Mouse (Mus musculus) heart, adult 18-20 months (tissue): ENCODE data around the gene Lta. TPM values are rescaled to one million over a fixed set of nuclear protein-coding genes. Genes with fewer than 3 reads are reported as not detected.

Experiments used
- DNase-seq, 2 experiments: peaks; one replicate each; pipeline ENCODE4 v3.0.0; 2021 to 2022; ENCODE audit warnings: mixed read lengths in 1 of 2
- long read RNA-seq, 2 experiments: library from polyadenylated mRNA; stranded (forward); transcript quantifications; one replicate each; pipeline ENCODE4 v2.0.0; 2021
- total RNA-seq, 2 experiments: library from RNA; stranded (reverse); gene quantifications; 2 replicates each; pipeline ENCODE4 v1.2.3; 2021

Lta gene
- total RNA-seq = 1 to 10 TPM in 1 of 2 experiments, not detected in 1; 1.0 TPM
- long read RNA-seq, experiment 1, partial matches to known transcripts = 0 of 1 reads
- long read RNA-seq, experiment 1, other reads (novel, unspliced or antisense) = 1 of 1 reads
- long read RNA-seq, experiment 2 = 0 reads

DNA sequence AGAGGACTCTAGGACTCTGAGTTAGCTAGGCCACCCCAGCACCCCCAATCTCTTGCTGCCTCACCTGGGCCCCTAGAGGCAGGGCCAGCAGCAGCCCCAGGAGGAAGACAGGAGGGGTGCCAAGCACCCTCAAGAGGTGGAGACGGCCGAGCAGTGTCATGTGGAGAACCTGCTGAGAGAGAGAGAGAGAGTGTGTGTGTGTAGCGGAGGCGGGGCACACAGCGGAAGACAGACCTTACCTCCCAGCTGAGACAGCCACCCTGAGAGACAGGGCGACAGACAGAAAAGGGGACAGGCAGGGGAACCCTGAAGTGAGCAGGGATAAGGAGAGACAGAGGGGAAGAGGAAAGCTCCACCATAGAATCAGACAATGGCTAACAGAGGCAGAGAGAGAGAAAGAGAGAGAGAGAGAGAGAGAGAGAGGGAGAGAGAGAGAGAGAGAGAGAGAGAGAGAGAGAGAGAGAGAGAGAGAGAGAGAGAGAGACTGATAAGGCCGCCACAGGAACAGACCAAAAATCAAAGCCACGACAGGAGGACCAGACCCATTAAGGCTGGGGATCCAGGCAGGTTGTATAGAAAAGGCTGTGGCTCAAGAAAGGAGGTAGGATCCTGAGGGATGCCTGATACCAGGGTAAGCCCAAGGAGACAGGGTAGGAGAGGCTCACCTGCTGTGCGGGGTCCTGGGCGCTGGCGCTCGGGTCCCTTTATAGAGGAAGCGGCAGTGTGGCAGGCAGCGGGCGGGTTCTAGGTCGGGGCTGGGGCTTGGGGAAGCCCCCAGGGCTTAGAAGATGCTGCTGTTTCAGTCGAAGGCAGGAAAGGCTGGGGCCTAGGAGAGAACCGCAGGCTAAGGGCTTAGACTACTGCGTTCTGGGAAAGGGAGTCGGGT lies at the start of gene Lta:
Lta (minus strand) TSS at position 858 of the 886 bp plus-strand sequence.
- DNase-seq = no peak

GRCm38 (mm10) chr17:35254241-35255098 lies 49.3 kb upstream of the Lta start:
- DNase-seq = peak in 1 of 2 experiments; percentile 78

DNA sequence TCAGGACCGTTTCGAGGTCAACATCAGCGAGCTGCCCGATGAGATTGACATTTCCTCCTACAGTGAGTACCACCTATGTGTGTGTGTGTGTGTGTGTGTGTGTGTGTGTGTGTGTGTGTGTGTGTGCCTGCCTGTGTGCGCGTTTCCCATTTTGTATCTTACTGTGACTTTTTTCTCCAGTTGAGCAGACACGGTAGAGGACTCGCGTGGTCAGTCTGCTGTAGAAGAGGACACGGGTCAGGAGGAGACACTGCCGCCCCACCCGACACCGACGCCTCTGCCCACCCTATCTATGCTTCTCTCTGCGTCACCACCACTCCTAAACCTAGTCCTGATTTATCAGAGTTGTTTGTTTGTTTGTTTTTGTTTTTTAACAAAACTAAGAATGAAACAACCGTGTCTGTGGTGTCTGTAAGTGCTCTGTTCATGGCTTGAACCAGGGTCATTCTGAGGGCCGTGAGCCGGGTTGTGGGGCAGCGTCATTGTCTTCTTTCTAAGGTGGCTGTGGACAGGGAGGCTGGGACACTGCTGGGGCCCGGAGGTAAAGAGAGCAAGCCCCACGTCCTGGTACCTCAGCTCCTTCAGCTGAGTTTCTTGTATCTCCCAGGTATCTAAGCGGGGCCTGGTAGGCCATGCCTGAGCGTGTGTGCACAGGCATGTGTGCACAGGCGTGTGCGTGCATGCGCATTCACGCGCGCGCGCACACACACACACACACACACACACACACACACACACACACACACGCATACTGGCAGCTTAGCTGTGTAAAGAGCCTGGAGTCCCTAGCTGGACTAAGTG lies 48.3 kb upstream of the Lta start:
- no peak for DNase-seq

DNA sequence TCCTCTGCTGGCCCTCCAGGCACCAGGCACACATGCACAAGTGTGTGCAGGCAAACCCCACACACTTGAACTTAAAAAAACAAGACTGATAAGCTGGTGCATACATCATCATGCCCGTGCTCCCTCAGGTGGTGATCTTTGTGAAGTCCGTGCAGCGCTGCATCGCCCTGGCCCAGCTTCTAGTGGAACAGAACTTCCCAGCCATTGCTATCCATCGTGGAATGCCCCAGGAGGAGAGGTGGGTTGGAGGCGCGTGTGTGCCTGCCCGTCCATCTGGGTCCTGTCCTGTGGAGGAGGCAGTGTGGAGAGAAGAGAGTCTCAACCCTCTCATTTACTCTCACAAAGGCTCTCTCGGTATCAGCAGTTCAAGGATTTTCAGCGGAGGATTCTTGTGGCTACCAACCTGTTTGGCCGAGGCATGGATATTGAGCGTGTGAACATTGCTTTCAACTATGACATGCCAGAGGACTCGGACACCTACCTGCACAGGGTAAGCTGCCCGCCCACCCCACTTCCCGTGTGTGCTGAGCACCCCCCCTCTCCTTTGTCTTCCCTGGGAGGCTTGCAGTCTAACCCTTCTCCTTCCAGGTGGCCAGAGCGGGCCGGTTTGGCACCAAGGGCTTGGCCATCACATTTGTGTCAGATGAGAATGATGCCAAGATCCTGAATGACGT lies 47.6 kb upstream of the Lta start:
- DNase-seq = no peak

DNA sequence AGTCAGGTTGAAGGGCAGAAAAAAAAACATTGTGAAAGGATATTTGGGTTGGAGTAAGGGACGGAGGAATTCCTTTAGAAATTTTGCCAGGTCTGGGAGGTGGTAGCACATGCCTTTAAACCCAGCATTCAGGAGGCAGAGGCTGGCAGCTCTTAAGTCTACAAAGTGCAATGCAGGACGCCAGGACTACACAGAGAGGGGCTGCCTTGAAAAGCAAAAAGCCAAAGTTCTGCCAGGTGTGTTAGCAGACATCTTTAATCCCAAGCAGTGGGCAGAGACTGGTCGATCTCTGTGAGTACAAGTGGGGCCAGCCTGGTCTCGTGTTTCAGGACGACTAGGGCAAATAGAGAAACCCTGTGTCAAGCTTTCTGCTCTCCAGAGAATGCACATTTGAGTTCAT lies 46.8 kb upstream of the Lta start:
- DNase-seq = no peak

DNA sequence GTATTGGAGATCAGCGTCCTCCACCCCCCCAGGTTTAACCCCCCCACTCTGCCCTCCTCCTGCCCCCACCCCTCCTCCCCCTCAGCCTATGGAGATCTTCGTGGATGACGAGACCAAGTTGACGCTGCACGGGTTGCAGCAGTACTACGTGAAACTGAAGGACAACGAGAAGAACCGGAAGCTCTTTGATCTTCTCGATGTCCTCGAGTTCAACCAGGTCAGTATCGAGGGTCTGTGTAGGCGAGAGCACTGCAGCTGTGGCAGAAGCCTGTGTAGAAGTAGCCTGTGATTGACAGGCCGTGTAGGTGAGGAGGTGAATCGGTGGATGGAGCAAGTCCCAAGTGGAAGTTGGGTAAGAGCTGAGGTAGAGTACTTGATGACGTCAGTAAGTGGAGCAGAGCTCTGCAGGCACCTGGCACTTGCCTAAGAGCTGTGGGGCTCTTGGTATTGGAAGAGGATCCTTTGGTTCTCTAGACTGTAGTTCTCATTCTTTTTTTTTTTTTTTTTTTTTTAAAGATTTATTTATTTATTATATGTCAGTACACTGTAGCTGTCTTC lies 46.1 kb upstream of the Lta start:
- DNase-seq = no peak

GRCm38 (mm10) chr17:35250348-35251120 lies 45.4 kb upstream of the Lta start:
- DNase-seq = no peak

DNA sequence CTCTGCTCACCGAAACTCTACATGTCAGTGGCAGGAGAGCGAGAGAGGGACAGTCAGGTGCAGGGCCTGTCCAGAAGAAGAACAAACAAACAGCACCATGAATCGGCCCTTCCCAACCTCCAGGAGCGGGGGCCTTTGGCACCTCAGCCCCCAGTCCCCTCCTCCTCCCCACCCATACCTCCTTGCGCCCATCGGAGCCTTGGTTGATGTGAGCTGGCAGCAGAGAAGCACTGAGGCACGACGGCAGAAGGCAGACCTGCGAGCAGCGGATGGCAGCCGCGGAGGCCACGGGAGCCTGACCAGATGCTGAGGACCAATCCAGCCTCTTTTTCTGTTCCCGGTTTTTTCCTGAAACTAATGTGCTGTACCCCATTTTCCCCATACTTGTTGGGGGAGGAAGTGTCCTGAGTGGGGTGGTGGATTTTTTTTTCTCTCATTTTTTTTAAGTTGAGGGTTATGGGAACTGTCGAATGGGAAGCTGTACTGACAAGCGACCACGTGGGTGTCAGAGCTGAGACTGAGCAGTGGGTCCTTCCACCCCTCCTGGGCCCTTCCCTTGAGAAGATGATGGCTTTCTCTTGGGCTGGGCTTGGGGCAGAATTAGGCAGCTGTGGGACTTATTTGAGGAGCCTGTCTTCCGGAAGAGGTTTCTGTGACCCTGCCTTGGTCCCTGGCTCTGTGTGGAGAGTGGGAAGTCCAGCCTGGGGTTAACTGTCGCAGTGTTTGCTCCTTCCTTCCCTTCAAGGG lies 44.5 kb upstream of the Lta start:
- DNase-seq = no peak

DNA sequence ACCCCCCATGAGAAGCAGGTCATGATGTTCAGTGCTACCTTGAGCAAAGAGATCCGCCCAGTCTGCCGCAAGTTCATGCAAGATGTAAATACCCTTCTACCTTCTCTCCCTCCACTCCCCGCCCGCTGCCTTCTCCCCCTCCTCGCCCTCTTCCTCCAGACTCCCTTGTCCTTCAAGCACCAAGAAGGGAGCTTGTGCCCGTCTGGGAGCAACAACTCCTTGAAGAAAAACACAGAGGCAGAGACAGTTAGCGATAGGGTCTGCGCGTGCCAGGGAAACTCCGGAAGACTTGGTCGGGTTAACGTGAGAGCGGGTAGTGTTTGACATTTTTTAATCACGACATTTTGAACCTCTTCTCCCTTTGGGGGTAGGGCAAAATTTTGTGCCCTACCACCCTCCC lies 43.8 kb upstream of the Lta start:
- DNase-seq = no peak

GRCm38 (mm10) chr17:35247144-35247543 lies 42.0 kb upstream of the Lta start:
- DNase-seq = no peak

DNA sequence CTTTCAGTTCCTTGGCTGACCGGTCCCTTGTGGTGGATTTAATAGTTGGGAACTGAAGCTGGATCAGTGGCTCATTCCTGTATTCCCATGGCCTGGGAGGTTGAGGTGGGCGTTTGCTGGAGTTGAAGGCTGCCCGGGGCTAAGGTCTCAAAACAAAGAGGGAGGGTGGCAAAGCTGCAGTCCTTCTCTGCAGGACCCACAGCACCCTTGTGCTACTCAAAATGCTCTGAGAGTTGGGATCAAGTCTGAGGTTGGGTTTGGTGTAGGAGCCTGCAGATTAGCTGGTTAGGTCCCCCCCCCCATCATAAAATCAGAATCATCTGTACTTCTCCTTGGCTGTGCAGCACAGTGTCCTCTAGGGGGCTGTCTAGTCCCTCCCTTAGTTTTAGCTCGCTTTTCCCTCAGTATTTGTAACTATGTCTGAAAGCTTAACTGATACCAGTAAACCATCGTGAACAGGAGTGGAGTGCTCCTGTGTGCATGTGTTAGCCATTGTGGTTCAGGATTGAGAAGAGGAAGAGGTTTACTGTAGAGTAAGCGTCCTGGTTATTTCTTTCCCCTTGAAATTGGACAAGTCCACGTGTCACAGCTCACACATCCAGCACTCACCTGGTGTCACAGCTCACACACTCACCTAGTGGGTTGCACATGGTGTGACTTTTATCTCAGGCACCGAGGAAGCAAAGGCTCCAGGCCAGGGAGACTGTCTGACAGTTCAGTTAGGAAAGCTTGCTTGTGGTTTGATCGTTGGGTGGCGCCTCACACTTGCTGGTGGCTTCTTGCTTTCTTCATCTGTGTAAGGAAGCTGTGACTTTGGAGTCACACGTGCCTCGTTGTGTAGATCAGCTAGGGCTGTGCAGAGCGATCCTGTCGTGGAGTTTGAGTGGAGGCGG lies 40.8 kb upstream of the Lta start:
- no peak for DNase-seq

- no peak for DNase-seq
Measured at GRCm38 (mm10) chr17:35244999-35245398, 39.8 kb upstream of the Lta start.

GRCm38 (mm10) chr17:35243086-35243485 lies 37.9 kb upstream of the Lta start:
- DNase-seq = peak; percentile 59 to 63

GRCm38 (mm10) chr17:35242015-35242941 lies 37.1 kb upstream of the Lta start:
- peak; percentile 60 to 62 for DNase-seq

DNA sequence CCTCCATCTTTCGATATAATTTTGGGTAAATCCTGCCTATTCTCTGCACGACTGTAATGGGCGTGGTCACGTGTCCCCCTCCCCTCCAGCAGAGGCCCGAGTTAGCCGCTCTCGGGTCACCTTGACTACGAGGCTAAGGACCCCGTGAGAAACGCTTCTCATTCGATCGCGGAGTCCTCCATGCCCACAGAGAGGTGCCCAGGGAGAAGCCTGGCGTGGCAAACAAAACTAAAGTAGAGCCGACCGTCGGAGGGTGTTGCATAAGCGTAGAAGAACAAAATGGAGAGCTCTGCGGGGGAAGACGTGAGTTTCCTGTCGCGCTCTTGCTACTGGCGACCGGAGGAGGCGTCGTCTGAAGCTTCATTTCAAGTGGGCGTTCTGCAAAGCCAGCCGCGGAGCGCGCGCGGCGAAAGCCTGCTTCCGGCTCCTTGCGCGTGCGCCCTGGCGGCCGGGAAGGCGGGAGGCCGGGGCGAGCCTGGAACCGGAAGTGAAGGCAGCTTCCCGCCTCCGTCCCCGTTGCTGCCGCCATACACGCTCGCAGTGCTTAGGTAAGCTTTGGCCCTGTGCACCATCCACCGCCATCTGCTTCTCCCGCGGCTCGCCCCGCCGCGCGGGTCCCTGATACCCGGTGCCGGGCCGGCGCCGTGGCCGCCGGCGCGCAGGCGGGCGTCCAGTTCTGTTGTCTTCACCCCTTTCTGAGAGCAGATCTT lies 36.3 kb upstream of the Lta start, which contains the start of gene Ddx39b:
Ddx39b (plus strand) TSS at position 442 of the 710 bp plus-strand sequence.
- DNase-seq = peak; percentile 95 to 98
